Mouse (Mus musculus) stomach, embryonic 14.5 days (tissue): ENCODE measurements around the gene Cmtm8. TPM values are rescaled to one million over a fixed set of nuclear protein-coding genes. Genes with fewer than 3 reads are reported as not detected.

Source experiments
- ATAC-seq: fragments of 200-750 bp; cut with Nextera tagmentation; 2 replicates; pipeline ENCODE4 v1.8.0; 2017; ENCODE audit warnings: low read depth, moderate TSS enrichment; ENCODE audit not compliant: insufficient number of reproducible peaks, insufficient read depth, low FRiP score
- H3K27ac ChIP-seq: fragments of 300-500 bp; sonication (generic); 2 replicates; pipeline ENCODE4 v1.5.1; 2014; ENCODE audit warnings: mild to moderate bottlenecking, low read length, moderate library complexity, mixed read lengths
- H3K27me3 ChIP-seq: fragments of 300-500 bp; sonication (generic); 2 replicates; pipeline ENCODE4 v1.6.1; 2014; ENCODE audit warnings: low read length, control low read depth, mixed read lengths; ENCODE audit not compliant: control insufficient read depth, insufficient read depth
- H3K36me3 ChIP-seq: fragments of 300-500 bp; sonication (generic); 2 replicates; pipeline ENCODE4 v1.6.1; 2014; ENCODE audit warnings: mild to moderate bottlenecking, control low read depth, low read length, moderate library complexity, mixed read lengths; ENCODE audit not compliant: control insufficient read depth, insufficient read depth
- H3K4me1 ChIP-seq: fragments of 300-500 bp; sonication (generic); 2 replicates; pipeline ENCODE4 v1.6.1; 2014; ENCODE audit warnings: low read length, control low read depth, mixed read lengths; ENCODE audit not compliant: control insufficient read depth, insufficient read depth
- H3K4me2 ChIP-seq: fragments of 300-500 bp; sonication (generic); replicated peaks from 2 replicates; pipeline ENCODE4 v1.6.1; 2014; ENCODE audit warnings: low read depth, low read length, control low read depth
- H3K4me3 ChIP-seq: fragments of 300-500 bp; sonication (generic); 2 replicates; pipeline ENCODE4 v1.5.1; 2014; ENCODE audit warnings: low read depth, low read length, control low read depth
- H3K9ac ChIP-seq: fragments of 300-500 bp; sonication (generic); replicated peaks from 2 replicates; pipeline ENCODE4 v1.6.1; 2014; ENCODE audit warnings: low read depth, mild to moderate bottlenecking, control low read depth, low read length, moderate library complexity, mixed read lengths
- H3K9me3 ChIP-seq: fragments of 300-500 bp; sonication (generic); 2 replicates; pipeline ENCODE4 v1.6.1; 2016; ENCODE audit warnings: low read depth, low read length, control low read depth; ENCODE audit not compliant: control insufficient read depth
- WGBS: fragments of 180-500 bp; shearing (Covaris S2); extraction: QIAGEN DNeasy Blood & Tissue Kit; methylation state at CpG from one replicate; pipeline ENCODE4 v1.1.7; 2014; 5-methylcytosine and 5-hydroxymethylcytosine counted together
- polyA plus RNA-seq: library from polyadenylated mRNA; unstranded; fragments of >200 nt; fragmentation: Nextera tagmentation; extraction: Ambion mirVana; gene quantifications from 2 replicates; pipeline ENCODE4 v1.2.1, GENCODE M21; 2014

Cmtm8 gene
- polyA plus RNA-seq, 1 experiment from 2014 or later: 54.3 TPM

DNA sequence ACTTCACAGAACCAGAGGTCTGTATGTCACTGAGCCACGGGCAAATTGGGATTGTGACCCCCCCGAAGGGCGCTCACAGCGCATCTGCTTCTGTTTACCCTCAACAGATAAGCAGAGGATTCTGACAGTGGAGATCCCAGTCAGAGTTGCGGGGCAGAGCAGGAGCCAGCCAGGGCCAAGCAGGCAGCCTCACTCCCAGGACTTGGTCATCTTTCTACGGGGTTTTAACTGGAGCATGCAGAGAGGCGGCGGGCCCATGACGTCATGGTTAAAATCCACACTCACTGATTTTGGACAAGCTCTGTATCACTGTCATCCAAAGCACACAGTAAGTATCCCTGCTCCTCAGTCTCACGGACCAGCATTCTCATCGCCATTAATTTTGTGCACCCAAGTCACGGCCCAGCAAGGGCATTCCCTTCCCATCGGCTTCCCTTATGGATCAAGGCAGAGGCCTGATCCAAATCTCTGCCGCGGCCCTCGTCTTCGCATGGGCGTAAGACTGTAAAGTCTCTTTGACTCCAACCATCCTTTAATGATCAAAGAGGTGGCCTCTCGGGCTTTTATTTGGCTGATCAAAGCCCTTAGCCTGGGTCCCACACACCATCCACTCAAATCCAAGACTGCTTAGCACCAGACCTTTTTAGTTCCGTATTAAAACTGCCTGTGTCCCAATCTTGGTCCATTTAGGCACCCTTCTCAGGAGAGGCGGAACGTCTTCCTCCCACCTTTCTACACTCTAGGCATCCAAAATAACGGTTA lies 63.8 kb downstream of the Cmtm8 start:
- H3K9me3 ChIP-seq: no peaks in the 10 kb centered on the region
- H3K4me3 ChIP-seq: peak overlapping the region; percentile 62
- H3K27ac ChIP-seq: peak overlapping the region; percentile 21; the same call in 1 of the 2 replicates
- peaks cover 6% of the 10 kb centered on the region; the same call in 1 of the 2 replicates for H3K4me1 ChIP-seq
- H3K4me2 ChIP-seq: peak overlapping the region; percentile 89
- H3K27me3 ChIP-seq: no peaks in the 10 kb centered on the region
- H3K36me3 ChIP-seq: no peaks in the 10 kb centered on the region
- H3K9ac ChIP-seq: peak overlapping the region; percentile 79; the same call in 1 of the 2 replicates
- ATAC-seq: 0 out of 2 replicates have a peak, but pooled peaks have one; percentile 4
- 34% methylated on average over 23 of the region's 23 CpGs for WGBS

DNA sequence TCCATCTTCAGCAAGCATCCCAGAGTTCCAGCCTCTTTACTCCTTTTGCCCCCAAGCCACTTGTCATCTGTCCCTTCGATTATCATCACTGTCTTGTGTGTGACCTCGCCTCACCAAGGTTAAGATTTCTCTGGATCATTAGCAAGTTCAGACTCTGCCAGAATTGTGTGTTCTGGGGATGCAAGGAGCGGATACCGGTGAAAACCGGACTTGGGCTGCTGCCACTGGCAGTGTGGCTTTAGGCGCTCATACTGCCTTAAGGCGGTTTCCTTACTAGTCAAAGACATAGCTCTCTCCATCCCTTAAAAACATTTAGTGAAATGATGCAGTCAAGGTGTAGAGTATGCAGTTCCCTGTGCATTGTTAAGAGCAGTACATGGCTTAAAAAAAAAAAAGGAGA lies 65.1 kb downstream of the Cmtm8 start:
- no peak for ATAC-seq
- Histone ChIP-seq H3K4me3 (no peak overlapping the region), H3K9me3 (no peaks in the 10 kb centered on the region), H3K27me3 (no peaks in the 10 kb centered on the region), H3K36me3 (no peaks in the 10 kb centered on the region), H3K4me2 (no peak overlapping the region), H3K4me1 (peaks cover 6% of the 10 kb centered on the region; the same call in 1 of the 2 replicates), H3K9ac (no peak overlapping the region), H3K27ac (no peak overlapping the region)
- 94% methylated on average over 7 of the region's 7 CpGs for WGBS

- H3K27ac ChIP-seq: no peak overlapping the region
- no peak overlapping the region for H3K4me2 ChIP-seq
- H3K4me1 ChIP-seq: peaks cover 6% of the 10 kb centered on the region; the same call in 1 of the 2 replicates
- H3K9me3 ChIP-seq: no peaks in the 10 kb centered on the region
- no peak for ATAC-seq
- WGBS: 80% methylated on average over 7 of the region's 7 CpGs
- no peak overlapping the region for H3K9ac ChIP-seq
- no peaks in the 10 kb centered on the region for H3K27me3 ChIP-seq
- no peak overlapping the region for H3K4me3 ChIP-seq
- no peaks in the 10 kb centered on the region for H3K36me3 ChIP-seq
Measured at GRCm38 (mm10) chr9:114778047-114778390, 65.9 kb downstream of the Cmtm8 start.

DNA sequence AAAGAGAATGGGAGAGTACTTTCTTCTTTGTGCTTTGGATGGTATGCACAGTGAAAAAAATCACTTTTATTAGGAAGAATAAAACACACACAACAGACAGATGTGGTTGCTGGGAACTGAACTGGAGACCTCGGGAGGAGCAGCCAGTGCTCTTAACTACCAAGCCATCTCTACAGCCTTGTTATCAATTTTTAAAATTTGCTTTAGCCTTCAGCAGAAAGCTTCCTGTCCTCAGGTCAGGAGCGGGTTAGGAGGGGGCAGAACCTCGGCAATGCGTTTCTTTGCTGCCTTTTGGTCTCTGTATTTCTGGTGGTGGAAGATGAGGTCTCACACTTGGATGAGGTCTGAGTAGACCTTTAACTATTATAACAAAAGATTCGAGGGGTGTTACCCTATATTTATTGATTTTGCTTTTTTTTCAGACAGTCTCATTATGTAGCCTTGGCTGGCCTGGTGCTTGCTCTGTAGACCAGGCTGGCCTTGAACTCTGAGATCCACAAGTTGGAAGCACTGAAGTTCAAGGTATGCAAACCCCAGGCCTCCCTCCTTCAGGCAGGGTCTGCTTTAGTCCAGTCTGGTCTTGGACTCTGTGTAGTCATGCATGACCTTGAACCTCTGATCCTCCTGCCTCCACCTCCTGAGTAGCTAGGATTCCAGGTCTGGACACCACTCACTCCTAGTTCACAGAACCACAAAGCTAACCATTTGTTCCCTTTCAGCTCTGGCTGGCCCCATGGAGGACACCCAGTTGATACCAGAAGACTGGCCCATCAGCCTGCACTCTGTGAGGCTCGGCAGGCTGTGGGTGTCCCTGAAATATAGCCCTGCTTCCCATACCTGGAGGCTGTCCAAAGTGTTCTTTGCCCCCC lies 66.5 kb downstream of the Cmtm8 start:
- ATAC-seq: no peak
- Histone ChIP-seq H3K4me2 (no peak overlapping the region), H3K27me3 (no peaks in the 10 kb centered on the region), H3K36me3 (no peaks in the 10 kb centered on the region), H3K27ac (no peak overlapping the region), H3K9me3 (no peaks in the 10 kb centered on the region), H3K4me3 (no peak overlapping the region), H3K9ac (no peak overlapping the region), H3K4me1 (peaks cover 6% of the 10 kb centered on the region; the same call in 1 of the 2 replicates)
- 63% methylated on average over 6 of the region's 6 CpGs for WGBS

GRCm38 (mm10) chr9:114776361-114776760 lies 67.6 kb downstream of the Cmtm8 start:
- no peaks in the 10 kb centered on the region for H3K36me3 ChIP-seq
- H3K4me2 ChIP-seq: no peak overlapping the region
- WGBS: 81% methylated on average over 3 of the region's 3 CpGs
- H3K4me3 ChIP-seq: no peak overlapping the region
- H3K4me1 ChIP-seq: peaks cover 6% of the 10 kb centered on the region; the same call in 1 of the 2 replicates
- ATAC-seq: no peak
- no peaks in the 10 kb centered on the region for H3K9me3 ChIP-seq
- H3K27me3 ChIP-seq: no peaks in the 10 kb centered on the region
- H3K9ac ChIP-seq: no peak overlapping the region
- no peak overlapping the region for H3K27ac ChIP-seq

- H3K27me3 ChIP-seq: no peaks in the 10 kb centered on the region
- no peaks in the 10 kb centered on the region; the same call in 1 of the 2 replicates for H3K36me3 ChIP-seq
- peaks cover 3% of the 10 kb centered on the region; the same call in 1 of the 2 replicates for H3K4me1 ChIP-seq
- H3K27ac ChIP-seq: no peak overlapping the region
- ATAC-seq: no peak
- WGBS: 75% methylated on average over 4 of the region's 4 CpGs
- H3K4me3 ChIP-seq: no peak overlapping the region
- H3K9ac ChIP-seq: no peak overlapping the region
- H3K4me2 ChIP-seq: no peak overlapping the region
- H3K9me3 ChIP-seq: no peaks in the 10 kb centered on the region
Measured at GRCm38 (mm10) chr9:114775272-114775671, 68.7 kb downstream of the Cmtm8 start.

- no peaks in the 10 kb centered on the region for H3K4me1 ChIP-seq
- no peak overlapping the region for H3K27ac ChIP-seq
- WGBS: 66% methylated on average over 6 of the region's 6 CpGs
- no peak overlapping the region for H3K9ac ChIP-seq
- no peak for ATAC-seq
- H3K27me3 ChIP-seq: no peaks in the 10 kb centered on the region
- no peak overlapping the region for H3K4me2 ChIP-seq
- H3K9me3 ChIP-seq: no peaks in the 10 kb centered on the region
- H3K36me3 ChIP-seq: no peaks in the 10 kb centered on the region; the same call in 1 of the 2 replicates
- no peak overlapping the region for H3K4me3 ChIP-seq
Measured at GRCm38 (mm10) chr9:114774629-114775028, 69.3 kb downstream of the Cmtm8 start.

DNA sequence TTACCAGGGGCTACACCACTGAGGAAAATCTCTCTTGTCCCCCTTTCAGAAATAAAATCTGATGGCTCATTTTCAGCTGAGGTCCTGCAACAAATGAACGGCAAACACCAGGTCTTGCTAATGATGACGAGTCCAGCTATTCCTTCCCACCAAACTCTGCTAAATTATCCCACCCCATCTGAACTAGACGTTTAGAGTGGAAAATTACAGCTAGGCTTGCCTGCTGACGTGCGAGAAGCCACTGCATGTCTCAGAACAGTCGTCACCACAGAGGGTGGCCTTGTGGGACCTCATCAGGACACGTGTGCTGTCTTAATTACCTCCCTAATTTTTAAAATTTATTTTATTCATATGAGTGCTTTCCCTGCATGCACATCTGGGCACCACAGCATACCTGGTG lies 72.4 kb downstream of the Cmtm8 start:
- no peak overlapping the region for H3K9ac ChIP-seq
- no peaks in the 10 kb centered on the region; the same call in 1 of the 2 replicates for H3K36me3 ChIP-seq
- no peaks in the 10 kb centered on the region for H3K4me1 ChIP-seq
- no peak overlapping the region for H3K27ac ChIP-seq
- H3K4me2 ChIP-seq: no peak overlapping the region
- 87% methylated on average over 7 of the region's 7 CpGs for WGBS
- ATAC-seq: no peak
- H3K27me3 ChIP-seq: no peaks in the 10 kb centered on the region
- no peaks in the 10 kb centered on the region for H3K9me3 ChIP-seq
- H3K4me3 ChIP-seq: no peak overlapping the region
